Mouse (Mus musculus) midbrain, embryonic 10.5 days (tissue): ENCODE measurements around the gene Glyr1. TPM values are rescaled to one million over a fixed set of nuclear protein-coding genes. Genes with fewer than 3 reads are reported as not detected.

ENCODE experiments used
- DNase-seq: peaks from one replicate; pipeline ENCODE4 v3.0.0-alpha.2; 2017; ENCODE audit warnings: low spot score
- H3K27ac ChIP-seq: fragments of 300-500 bp; sonication (generic); replicated peaks from 2 replicates; pipeline ENCODE4 v1.5.1; 2016; ENCODE audit warnings: mild to moderate bottlenecking
- H3K27me3 ChIP-seq: fragments of 300-500 bp; sonication (generic); 2 replicates; pipeline ENCODE4 v1.6.1; 2016; ENCODE audit warnings: low read depth, mild to moderate bottlenecking; ENCODE audit not compliant: poor library complexity, severe bottlenecking
- H3K36me3 ChIP-seq: fragments of 300-500 bp; sonication (generic); 2 replicates; pipeline ENCODE4 v1.6.1; 2016; ENCODE audit warnings: mild to moderate bottlenecking, moderate library complexity
- H3K4me1 ChIP-seq: fragments of 300-500 bp; sonication (generic); 2 replicates; pipeline ENCODE4 v1.6.1; 2016
- H3K4me3 ChIP-seq: fragments of 300-500 bp; sonication (generic); 2 replicates; pipeline ENCODE4 v1.5.1; 2016; ENCODE audit warnings: mild to moderate bottlenecking, moderate library complexity
- H3K9me3 ChIP-seq: fragments of 300-500 bp; sonication (generic); replicated peaks from 2 replicates; pipeline ENCODE4 v1.6.1; 2016; ENCODE audit warnings: mild to moderate bottlenecking
- WGBS: fragments of 180-500 bp; shearing (Covaris S2); methylation state at CpG from one replicate; pipeline ENCODE4 v1.1.7; 2016; 5-methylcytosine and 5-hydroxymethylcytosine counted together
- polyA plus RNA-seq: library from polyadenylated mRNA; unstranded; fragments of >200 nt; fragmentation: Nextera tagmentation; extraction: Ambion mirVana; gene quantifications from 2 replicates; pipeline ENCODE4 v1.2.1, GENCODE M21; 2016

Gene Glyr1
- polyA plus RNA-seq, 1 experiment from 2014 or later: 211 TPM

- H3K27ac ChIP-seq: peak within 1 kb of the TSS; percentile 33
- H3K4me1 ChIP-seq: peaks cover 21% of the 10 kb centered on the region
- DNase-seq: no peak
- H3K27me3 ChIP-seq: no peaks in the 10 kb centered on the region
- WGBS: 51% methylated on average over 5 of the region's 5 CpGs
- H3K4me3 ChIP-seq: no peak within 1 kb of the TSS
- peaks cover 19% of the 10 kb centered on the region; the same call in 1 of the 2 replicates for H3K36me3 ChIP-seq
- no peaks in the 10 kb centered on the region for H3K9me3 ChIP-seq
Measured at GRCm38 (mm10) chr16:5007067-5007466, 42.6 kb downstream of the Glyr1 start, which contains the start of gene Smim22. Gene Smim22, plus strand, starts transcription at chr16:5007288.

DNA sequence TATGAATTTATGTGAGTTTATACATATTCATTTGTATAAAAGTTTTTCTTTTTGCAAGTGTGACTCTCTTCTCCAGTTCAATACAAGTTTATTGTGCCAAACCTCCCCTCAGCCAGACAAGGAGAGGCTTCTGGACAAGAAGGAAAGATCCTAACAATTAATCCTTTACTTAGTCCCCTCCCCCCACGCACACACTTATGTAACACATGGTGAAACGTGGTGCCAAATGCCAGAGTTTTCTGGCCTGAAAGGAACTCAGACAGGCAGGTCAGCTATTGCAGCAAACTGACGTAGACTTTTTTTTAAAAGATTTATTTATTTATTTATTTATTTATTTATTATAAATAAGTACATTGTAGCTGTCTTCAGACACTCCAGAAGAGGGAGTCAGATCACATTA is 49.1 kb downstream of the Glyr1 start:
- WGBS: 75% methylated on average over 3 of the region's 3 CpGs
- Histone ChIP-seq H3K27ac (no peak overlapping the region), H3K9me3 (no peaks in the 10 kb centered on the region), H3K36me3 (no peaks in the 10 kb centered on the region), H3K4me3 (no peak overlapping the region), H3K4me1 (no peaks in the 10 kb centered on the region), H3K27me3 (no peaks in the 10 kb centered on the region)
- DNase-seq: no peak

- H3K36me3 ChIP-seq: no peaks in the 10 kb centered on the region
- no peak overlapping the region for H3K27ac ChIP-seq
- no peak overlapping the region for H3K4me3 ChIP-seq
- no peaks in the 10 kb centered on the region for H3K27me3 ChIP-seq
- WGBS: 85% methylated on average over 1 of the region's 1 CpGs
- no peak for DNase-seq
- H3K9me3 ChIP-seq: no peaks in the 10 kb centered on the region
- H3K4me1 ChIP-seq: no peaks in the 10 kb centered on the region
Measured at GRCm38 (mm10) chr16:4998984-4999383, 50.7 kb downstream of the Glyr1 start.

- no peaks in the 10 kb centered on the region for H3K9me3 ChIP-seq
- no peak for DNase-seq
- no peak within 1 kb of the TSS for H3K27ac ChIP-seq
- no peaks in the 10 kb centered on the region for H3K4me1 ChIP-seq
- no peaks in the 10 kb centered on the region for H3K27me3 ChIP-seq
- WGBS: 60% methylated on average over 3 of the region's 3 CpGs
- H3K4me3 ChIP-seq: no peak within 1 kb of the TSS
- H3K36me3 ChIP-seq: no peaks in the 10 kb centered on the region
Measured at GRCm38 (mm10) chr16:4997553-4997952, 52.1 kb downstream of the Glyr1 start, which contains the start of gene Sept12. Gene Sept12, minus strand, starts transcription at chr16:4997852.

DNA sequence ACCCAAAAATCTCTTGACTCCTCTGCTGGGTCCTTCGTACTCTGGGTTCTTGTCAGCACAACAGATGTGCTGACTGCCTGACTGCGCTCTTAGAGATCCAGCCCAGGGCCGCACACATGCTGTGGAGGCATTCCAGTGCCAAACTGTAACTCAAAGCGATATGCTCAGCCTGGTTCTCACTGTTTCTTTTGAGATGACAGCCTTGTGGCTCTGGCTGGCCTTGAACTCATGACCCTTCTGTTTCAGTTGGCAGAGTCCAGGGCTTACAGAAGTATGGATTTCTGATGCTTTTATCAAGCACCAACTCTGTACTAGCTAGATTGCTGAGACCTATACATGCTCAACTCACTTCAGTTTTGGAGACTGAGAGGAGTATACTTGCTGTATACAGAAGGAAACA is 56.4 kb downstream of the Glyr1 start:
- no peaks in the 10 kb centered on the region for H3K27me3 ChIP-seq
- no peak overlapping the region for H3K27ac ChIP-seq
- WGBS: 80% methylated on average over 4 of the region's 4 CpGs
- no peak overlapping the region for H3K4me3 ChIP-seq
- H3K36me3 ChIP-seq: no peaks in the 10 kb centered on the region
- no peaks in the 10 kb centered on the region for H3K4me1 ChIP-seq
- no peak for DNase-seq
- no peaks in the 10 kb centered on the region for H3K9me3 ChIP-seq

DNA sequence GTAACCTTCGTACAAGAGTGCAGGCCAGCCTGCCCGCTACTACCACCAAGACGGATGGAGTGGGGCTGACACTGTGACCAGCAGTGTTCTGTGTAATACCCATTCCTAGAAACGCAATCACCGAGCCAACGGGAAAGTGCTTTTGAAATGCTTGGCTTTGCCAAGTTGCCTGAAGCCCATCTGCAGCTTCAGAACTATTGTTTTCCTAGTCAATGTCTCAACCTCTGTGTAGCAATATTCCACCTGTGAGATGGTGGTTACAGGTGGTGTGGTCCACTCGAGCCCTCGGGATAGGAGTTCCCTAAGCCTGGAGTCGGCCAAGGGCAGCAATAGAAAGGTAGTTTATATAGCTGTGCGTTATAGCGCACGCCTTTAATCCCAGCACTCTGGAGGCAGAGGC is 64.9 kb downstream of the Glyr1 start:
- no peak overlapping the region for H3K4me3 ChIP-seq
- no peaks in the 10 kb centered on the region for H3K36me3 ChIP-seq
- H3K9me3 ChIP-seq: no peaks in the 10 kb centered on the region
- DNase-seq: no peak
- 90% methylated on average over 12 of the region's 12 CpGs for WGBS
- no peaks in the 10 kb centered on the region for H3K27me3 ChIP-seq
- no peaks in the 10 kb centered on the region for H3K4me1 ChIP-seq
- no peak overlapping the region for H3K27ac ChIP-seq

DNA sequence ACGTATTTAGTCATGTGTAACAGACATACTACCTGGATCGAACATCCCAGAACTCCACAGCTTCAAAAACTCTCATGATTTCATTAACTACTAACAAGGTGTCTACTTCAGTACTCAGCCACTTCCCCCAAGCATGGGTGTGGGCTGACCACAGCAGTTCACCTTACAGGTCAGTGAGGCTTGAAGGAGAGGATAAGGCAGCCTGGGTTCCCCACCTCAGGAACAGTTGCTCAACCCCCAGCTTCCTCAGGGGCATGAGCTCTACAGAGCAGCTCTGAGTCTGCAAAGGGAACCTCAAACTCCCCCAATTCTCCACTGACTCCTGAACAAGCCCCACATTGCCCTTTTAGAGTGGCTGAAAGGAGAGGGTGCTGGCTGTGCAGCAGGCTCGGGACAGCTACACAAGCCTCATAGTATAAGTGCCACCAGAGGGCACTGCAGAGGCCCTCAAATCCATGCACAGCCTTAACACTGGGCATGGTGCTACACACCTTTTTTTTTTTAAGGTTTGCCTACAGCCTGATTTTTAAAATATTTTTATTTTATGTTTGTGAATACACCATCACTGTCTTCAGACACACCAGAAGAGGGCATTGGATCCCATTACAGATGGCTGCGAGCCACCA is 69.8 kb downstream of the Glyr1 start:
- DNase-seq: no peak
- H3K27me3 ChIP-seq: no peaks in the 10 kb centered on the region
- no peak overlapping the region for H3K4me3 ChIP-seq
- no peaks in the 10 kb centered on the region for H3K36me3 ChIP-seq
- no peaks in the 10 kb centered on the region for H3K4me1 ChIP-seq
- WGBS: 80% methylated on average over 4 of the region's 4 CpGs
- no peaks in the 10 kb centered on the region for H3K9me3 ChIP-seq
- no peak overlapping the region for H3K27ac ChIP-seq

- no peak for DNase-seq
- H3K4me1 ChIP-seq: no peaks in the 10 kb centered on the region
- no peak overlapping the region for H3K27ac ChIP-seq
- H3K9me3 ChIP-seq: no peaks in the 10 kb centered on the region
- no peaks in the 10 kb centered on the region for H3K27me3 ChIP-seq
- H3K4me3 ChIP-seq: no peak overlapping the region
- 69% methylated on average over 5 of the region's 5 CpGs for WGBS
- no peaks in the 10 kb centered on the region for H3K36me3 ChIP-seq
Measured at GRCm38 (mm10) chr16:4978275-4979051, 71.2 kb downstream of the Glyr1 start.

DNA sequence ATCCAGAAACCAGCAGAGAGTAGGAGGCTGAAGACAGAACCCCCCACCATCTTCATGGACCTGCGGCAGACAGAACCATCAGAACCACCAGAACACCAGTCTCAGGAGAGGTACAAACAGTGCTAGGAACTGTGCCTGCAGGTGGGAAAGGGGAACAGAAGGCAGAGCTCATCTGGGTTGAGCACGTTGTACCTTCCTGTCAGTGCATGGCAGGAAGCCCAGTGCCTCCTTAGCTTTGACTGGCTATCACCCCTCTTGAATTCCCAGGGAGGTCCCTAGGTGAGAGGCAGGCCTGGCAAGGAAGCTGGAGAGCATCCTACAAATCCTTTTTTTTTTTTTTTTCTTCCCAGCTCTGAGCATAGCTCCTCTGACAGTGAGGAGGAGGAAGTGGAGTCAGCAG is 73.5 kb downstream of the Glyr1 start:
- no peaks in the 10 kb centered on the region for H3K9me3 ChIP-seq
- no peak overlapping the region for H3K4me3 ChIP-seq
- 81% methylated on average over 2 of the region's 2 CpGs for WGBS
- DNase-seq: no peak
- no peak overlapping the region for H3K27ac ChIP-seq
- H3K36me3 ChIP-seq: no peaks in the 10 kb centered on the region; the same call in 1 of the 2 replicates
- H3K4me1 ChIP-seq: no peaks in the 10 kb centered on the region
- H3K27me3 ChIP-seq: no peaks in the 10 kb centered on the region

DNA sequence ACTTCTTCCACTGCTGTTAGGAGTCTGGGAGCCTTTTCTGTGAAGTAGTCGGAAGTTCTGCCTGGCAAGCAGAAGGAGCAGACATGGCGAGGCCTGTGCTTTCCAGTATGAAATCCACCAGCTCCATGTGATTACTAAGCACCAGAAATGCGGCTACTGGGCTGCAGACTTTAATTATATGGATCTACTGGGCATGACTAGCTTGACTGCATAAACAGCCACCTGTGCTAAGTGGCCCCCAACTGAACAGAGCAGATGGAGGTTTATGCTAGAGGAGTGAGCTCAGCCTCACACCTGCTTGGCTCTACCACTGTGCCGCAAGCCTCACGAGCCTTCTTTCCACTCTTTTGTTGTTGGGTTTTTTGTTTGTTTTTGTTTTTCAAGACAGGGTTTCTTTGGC is 75.1 kb downstream of the Glyr1 start:
- no peak for DNase-seq
- no peaks in the 10 kb centered on the region for H3K4me1 ChIP-seq
- H3K27me3 ChIP-seq: no peaks in the 10 kb centered on the region
- 84% methylated on average over 5 of the region's 5 CpGs for WGBS
- H3K36me3 ChIP-seq: peaks cover under 1% of the 10 kb centered on the region; the same call in 1 of the 2 replicates
- no peak overlapping the region for H3K27ac ChIP-seq
- H3K9me3 ChIP-seq: no peaks in the 10 kb centered on the region
- H3K4me3 ChIP-seq: no peak overlapping the region

GRCm38 (mm10) chr16:4971626-4972025 is 78.0 kb downstream of the Glyr1 start:
- Histone ChIP-seq H3K27ac (no peak overlapping the region), H3K9me3 (no peaks in the 10 kb centered on the region), H3K27me3 (no peaks in the 10 kb centered on the region), H3K4me1 (no peaks in the 10 kb centered on the region), H3K4me3 (no peak overlapping the region), H3K36me3 (peaks cover 9% of the 10 kb centered on the region)
- no peak for DNase-seq
- 90% methylated on average over 4 of the region's 4 CpGs for WGBS

GRCm38 (mm10) chr16:4969055-4969843 is 80.4 kb downstream of the Glyr1 start:
- Histone ChIP-seq H3K9me3 (no peaks in the 10 kb centered on the region), H3K36me3 (peaks cover 9% of the 10 kb centered on the region), H3K27ac (no peak overlapping the region), H3K4me3 (no peak overlapping the region), H3K27me3 (no peaks in the 10 kb centered on the region), H3K4me1 (peaks cover 10% of the 10 kb centered on the region)
- WGBS: 90% methylated on average over 5 of the region's 5 CpGs
- DNase-seq: no peak

DNA sequence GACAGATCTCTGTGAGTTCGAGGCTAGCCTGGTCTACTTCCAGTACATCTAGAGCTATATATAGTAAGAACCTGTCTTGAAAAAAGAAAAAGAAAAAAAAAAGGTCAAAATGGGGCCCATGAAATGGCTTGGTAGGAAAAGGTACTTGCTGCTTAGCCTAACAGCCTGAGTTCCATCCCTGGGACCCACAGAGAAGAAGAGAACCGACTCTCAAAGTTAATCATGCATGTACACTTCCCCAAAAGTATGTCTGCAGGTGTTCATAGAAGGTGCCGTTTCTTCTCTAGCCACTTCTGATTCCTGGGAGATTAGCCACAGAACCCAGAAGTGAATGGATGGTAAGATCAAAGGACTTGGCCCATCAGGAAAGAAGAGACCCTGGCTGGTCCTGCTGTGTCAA is 81.2 kb downstream of the Glyr1 start:
- 79% methylated on average over 3 of the region's 3 CpGs for WGBS
- H3K4me1 ChIP-seq: peaks cover 12% of the 10 kb centered on the region
- no peak for DNase-seq
- no peaks in the 10 kb centered on the region for H3K27me3 ChIP-seq
- no peak overlapping the region for H3K4me3 ChIP-seq
- no peak overlapping the region for H3K27ac ChIP-seq
- H3K36me3 ChIP-seq: peaks cover 9% of the 10 kb centered on the region
- no peaks in the 10 kb centered on the region for H3K9me3 ChIP-seq
